14 mouse cellular contexts compared by ENCODE assay signal in the genomic region with DNA sequence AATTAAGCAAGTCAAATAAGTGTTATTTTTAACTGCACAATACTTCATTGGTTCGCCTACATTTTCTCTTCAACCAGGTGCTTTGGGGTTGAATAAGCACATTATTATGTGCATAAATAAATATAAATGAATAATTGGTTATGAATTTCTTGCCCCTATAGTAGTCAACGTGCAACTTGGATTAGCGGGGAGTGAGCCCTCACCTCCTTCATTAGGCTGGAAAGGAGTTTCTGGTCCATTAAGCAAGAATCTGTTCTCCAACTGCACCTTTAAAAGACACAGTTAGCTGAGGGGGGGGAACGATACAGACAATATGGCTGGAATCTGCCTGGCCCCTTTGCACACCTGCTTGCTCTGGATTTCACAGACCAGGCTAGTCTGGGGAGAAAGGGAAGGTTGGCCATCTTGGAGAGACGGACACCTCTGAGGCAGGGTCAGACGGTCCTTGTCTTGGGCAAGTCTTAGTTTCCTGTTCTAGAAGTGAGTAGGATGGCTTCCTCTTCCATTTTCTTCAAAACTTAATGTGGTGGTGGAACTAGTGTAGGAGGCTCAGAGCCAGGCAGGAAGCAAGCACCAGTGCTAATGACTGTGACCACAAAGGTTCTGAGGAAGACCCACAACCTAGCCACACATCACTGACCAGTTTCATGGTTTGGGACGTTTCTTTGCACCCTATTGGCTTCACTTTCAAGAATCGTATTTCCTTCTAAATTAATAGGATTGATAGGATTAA.
DNase-seq lines count a peak whose midpoint lies in the region; ATAC-seq and TF ChIP-seq lines count a peak whose summit lies in the region.
"Had no signal": no experiment of that assay in that cellular context is flagged by ENCODE, and none has a peak within 500 bp of the region (broad histone marks: within the 10 kb centered on the region; RNA-seq: fewer than 3 reads in every experiment).

No protein-coding gene starts in this region.

- no peak for DNase-seq in kidney, adult 18-20 months
- peak; percentile 39 for DNase-seq in lung, postnatal 25 days (ENCODE audit: low spot score)
- DNase-seq in lung, adult 2 months: no peak
- peak; percentile 26 for DNase-seq in CH12.LX (ENCODE audit: extremely low read depth)
- DNase-seq in urinary bladder, adult 2 months (ENCODE audit: low spot score): no peak
- no peak for DNase-seq in left cerebral cortex, postnatal 36 days (ENCODE audit: low spot score in 2 of 2)
- DNase-seq: cerebellum, adult 2 months; heart, postnatal 36 days had no signal

- dilution Hi-C loops in CH12.LX (cut with MboI; ENCODE audit: extremely low pct_ligation_motif_present, extremely low pct_unique_long_range_greater_than_20kb, low sequenced_read_pairs): no loop called here

- WGBS in kidney, embryonic 16.5 days: 58% methylated on average over 8 of the region's 8 CpGs
- 87% methylated on average over 8 of the region's 8 CpGs for WGBS in lung, adult 2 months
- WGBS in macrophage (ENCODE audit: missing documents): 37% methylated on average over 8 of the region's 8 CpGs

- H3K79me2 ChIP-seq in CH12.LX (replicated peaks; ENCODE audit: control insufficient read depth, extremely low read depth, insufficient read depth, poor library complexity, severe bottlenecking) (no peaks in the 10 kb centered on the region), macrophage (ENCODE audit: inconsistent target) (peaks cover 83% of the 10 kb centered on the region)

- in situ Hi-C loops in CH12.LX (cut with MboI; ENCODE audit: low pct_ligation_motif_present, low pct_unique_long_range_greater_than_20kb, low sequenced_read_pairs): no loop called here

- TF ChIP-seq RAD21 in CH12.LX (IDR thresholded peaks at IDR 0.05; ENCODE audit: low read depth, low read length): no peak

- no peaks in the 10 kb centered on the region for H3K27me3 ChIP-seq in kidney, embryonic 16.5 days (ENCODE audit: insufficient read depth, low read length)
- no peaks in the 10 kb centered on the region for H3K27me3 ChIP-seq in CH12.LX (replicated peaks)
- H3K27me3 ChIP-seq: embryonic facial prominence, embryonic 13.5 days; heart, embryonic 12.5 days had no signal

- no peak for TF ChIP-seq CTCF in lung, adult 2 months (IDR thresholded peaks at IDR 0.05; ENCODE audit: insufficient read depth, low read length)
- TF ChIP-seq CTCF in CH12.LX (conservative IDR thresholded peaks at IDR 0.05 in 1 of 2, IDR thresholded peaks at IDR 0.05 in 1 of 2; ENCODE audit: low read depth in 2 of 2, low read length in 2 of 2): no peak

- no peaks in the 10 kb centered on the region for H3K36me3 ChIP-seq in kidney, embryonic 16.5 days (ENCODE audit: insufficient read depth, low read length)
- no peaks in the 10 kb centered on the region for H3K36me3 ChIP-seq in CH12.LX (replicated peaks in 1 of 2; ENCODE audit: control insufficient read depth in 1 of 2, insufficient read depth in 1 of 2, low read length in 1 of 2)
- no peaks in the 10 kb centered on the region for H3K36me3 ChIP-seq in macrophage (ENCODE audit: inconsistent target)
- H3K36me3 ChIP-seq: embryonic facial prominence, embryonic 13.5 days; heart, embryonic 12.5 days had no signal

- peaks cover 10% of the 10 kb centered on the region for H3K4me1 ChIP-seq in kidney, embryonic 16.5 days (ENCODE audit: insufficient read depth, low read length)
- no peaks in the 10 kb centered on the region for H3K4me1 ChIP-seq in lung, adult 2 months (ENCODE audit: control insufficient read depth, insufficient read depth, low read length)
- H3K4me1 ChIP-seq in CH12.LX (ENCODE audit: control insufficient read depth in 1 of 2, insufficient read depth in 2 of 2): peaks cover 6 to 35% of the 10 kb centered on the region in 2 experiments
- H3K4me1 ChIP-seq: heart, embryonic 12.5 days had no signal

- H3K4me3 ChIP-seq in kidney, embryonic 16.5 days (ENCODE audit: low read length): no peak overlapping the region
- H3K4me3 ChIP-seq in lung, adult 2 months (replicated peaks; ENCODE audit: extremely low read depth, low read depth, low read length): no peak overlapping the region
- no peak overlapping the region for H3K4me3 ChIP-seq in CH12.LX (replicated peaks in 1 of 3; ENCODE audit: low read depth in 2 of 3, low read length in 2 of 3, poor library complexity in 1 of 3)
- H3K4me3 ChIP-seq in macrophage (ENCODE audit: inconsistent target): no peak overlapping the region
- H3K4me3 ChIP-seq: embryonic facial prominence, embryonic 13.5 days; heart, embryonic 12.5 days had no signal

- H3K4me2 ChIP-seq in kidney, embryonic 16.5 days (replicated peaks; ENCODE audit: low read depth, low read length): no peak overlapping the region
- no peak overlapping the region for H3K4me2 ChIP-seq in CH12.LX (ENCODE audit: insufficient read depth, low read depth, poor library complexity, severe bottlenecking)
- H3K4me2 ChIP-seq: embryonic facial prominence, embryonic 13.5 days; heart, embryonic 12.5 days; midbrain, embryonic 11.5 days had no signal

- TF ChIP-seq EP300 in CH12.LX (IDR thresholded peaks at IDR 0.05; ENCODE audit: low read length): 0 out of 2 replicates have a peak, but pooled peaks have one; percentile 23

- H3K9ac ChIP-seq in kidney, embryonic 16.5 days (replicated peaks; ENCODE audit: low read length): no peak overlapping the region
- H3K9ac ChIP-seq in CH12.LX (ENCODE audit: insufficient read depth, low read depth): no peak overlapping the region
- H3K9ac ChIP-seq: embryonic facial prominence, embryonic 13.5 days; heart, embryonic 12.5 days had no signal

- ATAC-seq in kidney, embryonic 16.5 days (ENCODE audit: low FRiP score, low TSS enrichment): peak; percentile 46
- ATAC-seq: lung, postnatal 0 days had no signal

- intact Hi-C loops in left cerebral cortex, postnatal 36 days (cut with DNase I): no loop called here

- H3K27ac ChIP-seq in kidney, embryonic 16.5 days (ENCODE audit: low read length): peak overlapping the region; percentile 82
- H3K27ac ChIP-seq in CH12.LX (ENCODE audit: insufficient read depth, low read depth): no peak overlapping the region
- H3K27ac ChIP-seq in macrophage: peak overlapping the region; percentile 95
- H3K27ac ChIP-seq: embryonic facial prominence, embryonic 13.5 days had no signal

- TF ChIP-seq POLR2A in lung, adult 2 months (IDR thresholded peaks at IDR 0.05; ENCODE audit: borderline replicate concordance, extremely low read depth, low read depth, low read length): no peak
- TF ChIP-seq POLR2A in CH12.LX (IDR thresholded peaks at IDR 0.05; ENCODE audit: low read depth, low read length): no peak

- H3K9me3 ChIP-seq in kidney, embryonic 16.5 days (ENCODE audit: low read length): no peaks in the 10 kb centered on the region
- peaks cover 3% of the 10 kb centered on the region for H3K9me3 ChIP-seq in CH12.LX (replicated peaks; ENCODE audit: low read length)
- H3K9me3 ChIP-seq: embryonic facial prominence, embryonic 13.5 days had no signal

TF ChIP-seq in CH12.LX, 34 proteins besides CTCF, POLR2A, EP300 and RAD21:
- TF ChIP-seq RCOR1 (conservative IDR thresholded peaks at IDR 0.05; ENCODE audit: low read depth, low read length): no peak
- no peak for TF ChIP-seq USF1 (IDR thresholded peaks at IDR 0.05; ENCODE audit: low read depth, low read length)
TF ChIP-seq in CH12.LX: peak in this region for 0.

Comparison
In these comparisons a context has a peak if more than half of its experiments do, and no peak if none do; other contexts are left out.
1. DNase-seq: peak in lung, postnatal 25 days (single experiment) and CH12.LX (single experiment); none in kidney, adult 18-20 months (single experiment), lung, adult 2 months (single experiment), urinary bladder, adult 2 months (single experiment) and left cerebral cortex, postnatal 36 days (0 of 2).